Mouse (Mus musculus) sigmoid colon, adult 10 weeks (tissue): Measurements from ENCODE around the gene Slc9a3r1. TPM values are rescaled to one million over a fixed set of nuclear protein-coding genes. Genes with fewer than 3 reads are reported as not detected.

Experiments used
- polyA plus RNA-seq: library from polyadenylated mRNA; stranded (reverse); fragments of 350-450 nt; fragmentation: Illumina TruSeq; extraction: RNeasy Lipid Tissue Mini Kit (QIAGEN cat#74804); gene quantifications from one replicate; pipeline ENCODE4 v1.2.3, GENCODE M21; 2014; ENCODE audit warnings: low read depth, low replicate concordance

The Slc9a3r1 gene
- polyA plus RNA-seq = 29.7 TPM

DNA sequence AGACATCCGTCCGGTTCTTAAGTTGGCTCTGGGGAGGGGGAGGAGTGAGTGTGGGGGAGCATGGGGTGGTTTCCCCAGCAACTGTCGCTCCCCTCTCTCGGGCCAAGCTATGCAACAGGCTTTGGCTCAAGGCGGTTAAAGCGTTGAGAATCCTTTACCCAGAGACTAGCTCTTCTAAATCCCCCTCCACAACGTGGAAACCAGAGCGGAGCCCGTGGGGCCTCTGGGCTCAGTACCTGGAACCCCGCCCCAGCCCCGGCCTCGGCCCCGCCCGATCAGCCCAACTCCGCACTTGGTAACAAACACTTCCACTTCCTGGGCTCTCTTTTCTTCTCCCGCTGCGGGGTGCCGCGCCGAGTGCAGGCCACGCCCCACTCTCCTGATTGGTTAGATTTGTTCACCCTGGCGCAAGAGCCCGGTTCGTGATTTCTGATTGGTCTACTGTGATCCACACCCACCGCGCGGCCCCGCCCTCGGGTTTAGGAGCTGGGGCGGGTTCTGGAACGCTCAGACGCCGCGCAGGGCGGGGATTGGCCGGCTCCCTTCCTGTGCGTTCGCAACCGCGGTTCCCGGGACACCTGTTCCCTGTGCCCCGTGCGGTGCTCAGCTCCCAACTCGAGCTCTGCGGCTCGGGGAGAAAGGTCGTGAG is at the start of gene Slc9a3r1:
Gene Slc9a3r1 (plus strand): TSS at position 510 of the 649 bp plus-strand sequence.

DNA sequence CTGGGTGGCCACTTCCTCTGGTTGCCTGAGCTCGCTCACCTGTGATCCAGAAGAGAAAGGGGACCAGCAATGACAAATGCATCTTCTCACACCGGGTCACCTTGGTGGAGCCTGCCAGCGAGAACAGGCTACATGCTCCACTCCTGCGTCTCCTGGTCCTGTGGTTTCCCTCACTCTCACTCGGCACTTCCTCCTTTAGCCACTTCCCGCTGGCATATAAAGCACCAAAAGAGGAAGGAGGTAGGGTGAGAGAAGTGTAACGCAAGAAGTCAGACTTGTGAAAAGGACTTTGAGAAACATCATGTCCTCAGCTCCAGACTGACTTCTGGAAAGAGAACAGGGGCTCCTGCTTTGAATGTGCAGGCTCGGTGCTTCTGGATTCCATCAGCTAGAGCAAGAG is 29.3 kb upstream of the Slc9a3r1 start, which contains the start of gene Cd300lf:
Gene Cd300lf (minus strand): TSS at position 193 of the 400 bp plus-strand sequence.

DNA sequence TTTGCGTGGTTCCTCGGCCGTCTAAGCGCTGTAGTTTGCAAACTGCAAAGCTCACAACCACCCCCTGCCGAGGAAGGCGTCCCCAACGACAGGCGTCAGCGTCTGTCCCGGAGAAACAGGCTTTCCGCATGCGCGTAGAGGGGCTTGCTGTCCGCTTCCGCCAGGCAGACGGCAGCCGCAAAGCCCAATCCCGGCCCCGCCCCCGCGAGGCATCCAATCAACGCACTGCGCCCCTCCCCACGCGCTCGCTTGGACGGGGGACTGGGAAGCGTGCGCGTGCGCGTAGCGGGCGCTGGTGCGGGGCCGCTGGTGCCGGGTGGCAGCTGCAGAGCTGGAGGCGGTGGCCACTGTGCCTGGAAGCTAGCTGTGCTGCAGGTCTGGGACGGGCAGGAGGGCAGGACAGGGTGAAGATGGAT is 24.1 kb downstream of the Slc9a3r1 start, which contains the start of gene Tmem104:
Gene Tmem104 (plus strand): TSS at position 264 of the 416 bp plus-strand sequence.

DNA sequence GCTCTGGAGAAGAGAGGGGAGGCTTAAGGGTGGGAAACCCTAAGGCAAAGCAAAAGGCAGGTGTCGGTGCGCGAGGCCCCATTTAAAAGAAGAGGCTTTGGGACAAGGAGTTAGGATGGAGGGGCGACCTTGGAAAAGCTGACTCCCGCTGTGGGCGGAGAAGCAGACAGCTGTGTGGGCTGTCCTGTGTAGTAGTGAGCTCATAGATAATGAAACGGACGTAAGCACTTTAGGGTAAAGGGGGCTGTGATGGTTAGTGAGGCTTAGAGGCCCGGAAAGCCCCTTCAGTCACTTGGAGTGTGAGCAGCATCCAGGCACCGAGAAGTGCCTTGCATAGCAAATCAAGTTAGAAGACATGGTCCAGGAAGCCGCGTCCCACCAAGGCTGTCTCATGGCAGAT is 24.6 kb downstream of the Slc9a3r1 start, which contains the start of gene Nat9:
Gene Nat9 (minus strand): TSS at position 167 of the 400 bp plus-strand sequence.

Other genes starting within 250 kb of the Slc9a3r1 start
- gene Cd300lb, start 229.0 kb upstream of the Slc9a3r1 start, polyA plus RNA-seq = 0.73 TPM
- gene Cd300c, start 194.2 kb upstream of the Slc9a3r1 start, polyA plus RNA-seq = not detected
- 2.2 TPM for gene Cd300ld, start 173.4 kb upstream of the Slc9a3r1 start, polyA plus RNA-seq
- 0.82 TPM for gene Cd300c2, start 161.5 kb upstream of the Slc9a3r1 start, polyA plus RNA-seq
- gene Cd300ld2, start 147.1 kb upstream of the Slc9a3r1 start, polyA plus RNA-seq = not detected
- not detected for gene Cd300ld4, start 136.3 kb upstream of the Slc9a3r1 start, polyA plus RNA-seq
- gene Cd300ld5, start 125.6 kb upstream of the Slc9a3r1 start, polyA plus RNA-seq = 1.5 TPM
- gene Cd300ld3, start 114.9 kb upstream of the Slc9a3r1 start, polyA plus RNA-seq = 1.5 TPM
- gene Cd300e, start 101.2 kb upstream of the Slc9a3r1 start, polyA plus RNA-seq = 2.1 TPM
- 2.7 TPM for gene Rab37, start 71.9 kb upstream of the Slc9a3r1 start, polyA plus RNA-seq
- gene Cd300lf, start 29.3 kb upstream of the Slc9a3r1 start, polyA plus RNA-seq = 1.5 TPM
- gene Tmem104, start 24.1 kb downstream of the Slc9a3r1 start, polyA plus RNA-seq = 0.50 TPM
- gene Nat9, start 24.5 kb downstream of the Slc9a3r1 start, polyA plus RNA-seq = 1.3 TPM
- not detected for gene Grin2c, start 103.9 kb downstream of the Slc9a3r1 start, polyA plus RNA-seq
- 3.7 TPM for gene Fdxr, start 113.7 kb downstream of the Slc9a3r1 start, polyA plus RNA-seq
- 0.47 TPM for gene Fads6, start 134.3 kb downstream of the Slc9a3r1 start, polyA plus RNA-seq
- gene Otop2, start 143.8 kb downstream of the Slc9a3r1 start, polyA plus RNA-seq = not detected
- gene Ush1g, start 158.7 kb downstream of the Slc9a3r1 start, polyA plus RNA-seq = not detected
- not detected for gene Otop3, start 171.4 kb downstream of the Slc9a3r1 start, polyA plus RNA-seq
- 19.6 TPM for gene Hid1, start 204.4 kb downstream of the Slc9a3r1 start, polyA plus RNA-seq
- gene Cdr2l, start 218.6 kb downstream of the Slc9a3r1 start, polyA plus RNA-seq = 0.54 TPM
- 12.8 TPM for gene Mrpl58, start 240.4 kb downstream of the Slc9a3r1 start, polyA plus RNA-seq